Comparison of ENCODE assay signal across 13 mouse cellular contexts in genomic region chr16:97322604-97323003, GRCm38 (mm10). TPM values are rescaled to one million over a fixed set of nuclear protein-coding genes. Genes with fewer than 3 reads are reported as not detected.
DNase-seq lines count a peak whose midpoint lies in the region.
"Had no signal": no experiment of that assay in that cellular context is flagged by ENCODE, and none has a peak within 500 bp of the region (broad histone marks: within the 10 kb centered on the region; RNA-seq: fewer than 3 reads in every experiment).

No protein-coding gene starts in this region.

- DNase-seq in cerebellum, adult 11-12 months, result peak; percentile 8
- no peak for DNase-seq in cerebellum, adult 18-20 months
- peak; percentile 17 for DNase-seq in layer of hippocampus, adult 9-10 months (ENCODE audit: low spot score)
- no peak for DNase-seq in layer of hippocampus, postnatal 25 days (ENCODE audit: extremely low spot score in 1 of 2, low spot score in 1 of 2)
- DNase-seq in retina, postnatal 1 day, result peak; percentile 48
- no peak for DNase-seq in retina, embryonic 14.5 days (ENCODE audit: low spot score)
- DNase-seq in natural killer cell, adult 2 months (ENCODE audit: low spot score in 2 of 2), result no peak
- DNase-seq in ovary, postnatal 36 days (ENCODE audit: low spot score), result no peak
- DNase-seq: adrenal gland, adult 8-10 months; cerebellum, postnatal 14 days; gastrocnemius, postnatal 25 days; left cerebral cortex, postnatal 4 days had no signal

RNA-seq across cellular contexts. Expression of gene Bace2, which starts 33.9 kb away (rescaled TPM):
- 1 to 10 TPM; 3.2 to 4.0 TPM for total RNA-seq in layer of hippocampus, postnatal 25 days (2021)
- total RNA-seq: megakaryocyte, adult 5-6 weeks had no signal

Comparison
In these comparisons a context has a peak if more than half of its experiments do, and no peak if none do; other contexts are left out.
1. DNase-seq: peak in cerebellum, adult 11-12 months (single experiment), layer of hippocampus, adult 9-10 months (single experiment) and retina, postnatal 1 day (single experiment); none in cerebellum, adult 18-20 months (0 of 2), layer of hippocampus, postnatal 25 days (0 of 2), retina, embryonic 14.5 days (single experiment), natural killer cell, adult 2 months (0 of 2) and ovary, postnatal 36 days (single experiment).